ENCODE assay signal across 8 mouse cellular contexts in the genomic region with DNA sequence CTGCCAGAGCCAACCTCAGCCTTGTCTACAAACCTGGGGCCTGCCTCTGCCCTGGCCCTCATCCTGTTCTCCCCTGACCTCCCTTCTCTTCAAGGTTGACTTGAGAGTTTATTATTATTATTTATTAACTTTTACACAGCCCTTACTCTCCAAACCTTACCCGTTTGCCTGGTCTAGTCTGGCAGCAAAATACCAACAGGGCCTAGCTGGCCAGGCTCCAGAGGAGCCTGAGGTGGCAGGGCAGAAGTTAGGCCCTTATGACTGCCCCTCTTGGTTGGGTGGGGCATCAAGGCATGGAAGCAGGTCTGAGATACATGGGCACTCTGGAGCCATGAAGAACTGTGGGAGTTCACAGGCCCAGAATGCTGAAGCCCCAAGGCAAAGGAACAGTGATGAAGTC. TPM values are rescaled to one million over a fixed set of nuclear protein-coding genes. Genes with fewer than 3 reads are reported as not detected.
DNase-seq lines count a peak whose midpoint lies in the region; ATAC-seq and TF ChIP-seq lines count a peak whose summit lies in the region.

No protein-coding gene starts in this region.

- no peak overlapping the region for H3K4me3 ChIP-seq in left cerebral cortex, adult 2 months
- H3K4me3 ChIP-seq in forebrain, embryonic 14.5 days (ENCODE audit: low read depth, low read length), result no peak overlapping the region
- no peak overlapping the region for H3K4me3 ChIP-seq in kidney, embryonic 16.5 days (ENCODE audit: low read length)
- peak overlapping the region; percentile 19 for H3K4me3 ChIP-seq in neural tube, embryonic 12.5 days

- H3K36me3 ChIP-seq in forebrain, embryonic 14.5 days (ENCODE audit: control insufficient read depth, insufficient read depth, low read length), result peaks cover 75% of the 10 kb centered on the region
- peaks cover 46% of the 10 kb centered on the region for H3K36me3 ChIP-seq in kidney, embryonic 16.5 days (ENCODE audit: insufficient read depth, low read length)
- H3K36me3 ChIP-seq in neural tube, embryonic 12.5 days, result peaks cover 55% of the 10 kb centered on the region

- WGBS in forebrain, embryonic 14.5 days, result 79% methylated on average over 1 of the region's 1 CpGs
- 32% methylated on average over 1 of the region's 1 CpGs for WGBS in kidney, embryonic 16.5 days
- 70% methylated on average over 1 of the region's 1 CpGs for WGBS in neural tube, embryonic 12.5 days

- intact Hi-C loops in left cerebral cortex, adult 2 months (cut with DNase I), result no loop called here
- intact Hi-C loops in left cerebral cortex, postnatal 14 days (cut with DNase I), result no loop called here
- intact Hi-C loops in left cerebral cortex, postnatal 36 days (cut with DNase I), result no loop called here
- intact Hi-C loops in left cerebral cortex, postnatal 25 days (cut with DNase I), result no loop called here

- H3K27ac ChIP-seq in left cerebral cortex, adult 2 months, result peak overlapping the region; percentile 62
- H3K27ac ChIP-seq in forebrain, embryonic 14.5 days (ENCODE audit: low read depth, low read length), result peak overlapping the region; percentile 92
- H3K27ac ChIP-seq in kidney, embryonic 16.5 days (ENCODE audit: low read length), result peak overlapping the region; percentile 82
- H3K27ac ChIP-seq in neural tube, embryonic 12.5 days, result 0 out of 2 replicates have a peak overlapping the region, but pooled peaks have one; percentile 71

- H3K4me1 ChIP-seq in forebrain, embryonic 14.5 days (ENCODE audit: control insufficient read depth, insufficient read depth, low read length), result peaks cover 53% of the 10 kb centered on the region
- peaks cover 71% of the 10 kb centered on the region for H3K4me1 ChIP-seq in kidney, embryonic 16.5 days (ENCODE audit: insufficient read depth, low read length)
- H3K4me1 ChIP-seq in neural tube, embryonic 12.5 days, result peaks cover 62% of the 10 kb centered on the region

- H3K27me3 ChIP-seq in forebrain, embryonic 14.5 days (replicated peaks; ENCODE audit: control insufficient read depth, insufficient read depth, low read length), result no peaks in the 10 kb centered on the region
- H3K27me3 ChIP-seq in kidney, embryonic 16.5 days (ENCODE audit: insufficient read depth, low read length), result no peaks in the 10 kb centered on the region
- no peaks in the 10 kb centered on the region for H3K27me3 ChIP-seq in neural tube, embryonic 12.5 days (replicated peaks)

- ATAC-seq in forebrain, embryonic 14.5 days, result no peak
- 0 out of 2 replicates have a peak, but pooled peaks have one; percentile 24 for ATAC-seq in kidney, embryonic 16.5 days (ENCODE audit: low FRiP score, low TSS enrichment)
- ATAC-seq in neural tube, embryonic 12.5 days (ENCODE audit: low FRiP score, low read depth), result no peak

- H3K4me2 ChIP-seq in forebrain, embryonic 14.5 days (ENCODE audit: low read length), result peak overlapping the region; percentile 96
- H3K4me2 ChIP-seq in kidney, embryonic 16.5 days (replicated peaks; ENCODE audit: low read depth, low read length), result peak overlapping the region; percentile 79
- peak overlapping the region; percentile 96 for H3K4me2 ChIP-seq in neural tube, embryonic 12.5 days (replicated peaks)

- H3K9me3 ChIP-seq in forebrain, embryonic 14.5 days (replicated peaks; ENCODE audit: control insufficient read depth, low read length), result no peaks in the 10 kb centered on the region
- no peaks in the 10 kb centered on the region for H3K9me3 ChIP-seq in kidney, embryonic 16.5 days (ENCODE audit: low read length)
- H3K9me3 ChIP-seq in neural tube, embryonic 12.5 days, result no peaks in the 10 kb centered on the region

- DNase-seq in left cerebral cortex, adult 2 months (ENCODE audit: extremely low spot score in 1 of 2, low spot score in 2 of 2), result no peak
- no peak for DNase-seq in left cerebral cortex, postnatal 14 days (ENCODE audit: low spot score in 2 of 2)
- no peak for DNase-seq in forebrain, embryonic 14.5 days (ENCODE audit: low spot score)
- DNase-seq in left cerebral cortex, postnatal 36 days (ENCODE audit: low spot score in 2 of 2), result no peak
- DNase-seq in left cerebral cortex, postnatal 25 days (ENCODE audit: low spot score in 2 of 2), result no peak
- DNase-seq in right cerebral cortex, postnatal 10 days (ENCODE audit: low spot score in 2 of 2), result no peak

- peak overlapping the region; percentile 70; the same call in 1 of the 2 replicates for H3K9ac ChIP-seq in forebrain, embryonic 14.5 days (ENCODE audit: low read length)
- peak overlapping the region; percentile 99; the same call in 1 of the 2 replicates for H3K9ac ChIP-seq in kidney, embryonic 16.5 days (replicated peaks; ENCODE audit: low read length)
- H3K9ac ChIP-seq in neural tube, embryonic 12.5 days, result peak overlapping the region; percentile 59

- no peak for TF ChIP-seq CTCF in left cerebral cortex, adult 2 months (IDR thresholded peaks at IDR 0.05)

RNA-seq across cellular contexts. Expression of gene Trim8, which starts 6.3 kb away (rescaled TPM):
- 100 to 1,000 TPM; 114 to 121 TPM for total RNA-seq in left cerebral cortex, adult 2 months (2021)
- total RNA-seq in left cerebral cortex, postnatal 14 days (2021), result 100 to 1,000 TPM; 103 to 110 TPM
- polyA plus RNA-seq in forebrain, embryonic 14.5 days (2014; fragmentation: Nextera tagmentation; extraction: Ambion mirVana), result 23.0 and 24.8 TPM in 2 replicates
- polyA plus RNA-seq in kidney, embryonic 16.5 days (2015; fragmentation: Nextera tagmentation; extraction: Ambion mirVana), result 22.2 and 26.0 TPM in 2 replicates
- 39.1 and 43.0 TPM in 2 replicates for polyA plus RNA-seq in neural tube, embryonic 12.5 days (2016; fragmentation: Nextera tagmentation; extraction: Ambion mirVana)
- 100 to 1,000 TPM; 109 to 114 TPM for total RNA-seq in left cerebral cortex, postnatal 36 days (2021)
- 100 to 1,000 TPM; 114 to 116 TPM for total RNA-seq in left cerebral cortex, postnatal 25 days (2021)
